Mouse (Mus musculus) midbrain, embryonic 16.5 days (tissue): ENCODE results near the gene Iqcd. TPM values are rescaled to one million over a fixed set of nuclear protein-coding genes. Genes with fewer than 3 reads are reported as not detected.

Experiments used
- ATAC-seq: fragments of 200-750 bp; cut with Nextera tagmentation; 2 replicates; pipeline ENCODE4 v1.8.0; 2017; ENCODE audit warnings: moderate TSS enrichment
- H3K27ac ChIP-seq: fragments of 300-500 bp; sonication (generic); 2 replicates; pipeline ENCODE4 v1.5.1; 2014; ENCODE audit warnings: mild to moderate bottlenecking, low read length, mixed read lengths
- H3K27me3 ChIP-seq: fragments of 300-500 bp; sonication (generic); 2 replicates; pipeline ENCODE4 v1.6.1; 2014; ENCODE audit warnings: low read depth, low read length, mixed read lengths; ENCODE audit not compliant: control insufficient read depth, insufficient read depth
- H3K36me3 ChIP-seq: fragments of 300-500 bp; sonication (generic); 2 replicates; pipeline ENCODE4 v1.6.1; 2014; ENCODE audit warnings: mild to moderate bottlenecking, low read length, moderate library complexity, mixed read lengths; ENCODE audit not compliant: control insufficient read depth, insufficient read depth
- H3K4me1 ChIP-seq: fragments of 300-500 bp; sonication (generic); 2 replicates; pipeline ENCODE4 v1.6.1; 2014; ENCODE audit warnings: mild to moderate bottlenecking, low read length, mixed read lengths; ENCODE audit not compliant: control insufficient read depth, insufficient read depth
- H3K4me2 ChIP-seq: fragments of 300-500 bp; sonication (generic); 2 replicates; pipeline ENCODE4 v1.6.1; 2014; ENCODE audit warnings: mild to moderate bottlenecking, low read length, mixed read lengths
- H3K4me3 ChIP-seq: fragments of 300-500 bp; sonication (generic); 2 replicates; pipeline ENCODE4 v1.5.1; 2014; ENCODE audit warnings: low read depth, mild to moderate bottlenecking, low read length, moderate library complexity, mixed read lengths
- H3K9ac ChIP-seq: fragments of 300-500 bp; sonication (generic); 2 replicates; pipeline ENCODE4 v1.6.1; 2014; ENCODE audit warnings: low read depth, low read length, mixed read lengths
- H3K9me3 ChIP-seq: fragments of 300-500 bp; sonication (generic); replicated peaks from 2 replicates; pipeline ENCODE4 v1.6.1; 2014; ENCODE audit warnings: mild to moderate bottlenecking, low read length, mixed read lengths; ENCODE audit not compliant: control insufficient read depth, poor library complexity, severe bottlenecking
- WGBS: fragments of 180-500 bp; shearing (Covaris S2); extraction: QIAGEN DNeasy Blood & Tissue Kit; methylation state at CpG from one replicate; pipeline ENCODE4 v1.1.7; 2014; 5-methylcytosine and 5-hydroxymethylcytosine counted together
- polyA plus RNA-seq: library from polyadenylated mRNA; unstranded; fragments of >200 nt; fragmentation: Nextera tagmentation; extraction: Ambion mirVana; gene quantifications from 2 replicates; pipeline ENCODE4 v1.2.1, GENCODE M21; 2015

Iqcd gene
- polyA plus RNA-seq: 2.0 and 2.1 TPM in 2 replicates

DNA sequence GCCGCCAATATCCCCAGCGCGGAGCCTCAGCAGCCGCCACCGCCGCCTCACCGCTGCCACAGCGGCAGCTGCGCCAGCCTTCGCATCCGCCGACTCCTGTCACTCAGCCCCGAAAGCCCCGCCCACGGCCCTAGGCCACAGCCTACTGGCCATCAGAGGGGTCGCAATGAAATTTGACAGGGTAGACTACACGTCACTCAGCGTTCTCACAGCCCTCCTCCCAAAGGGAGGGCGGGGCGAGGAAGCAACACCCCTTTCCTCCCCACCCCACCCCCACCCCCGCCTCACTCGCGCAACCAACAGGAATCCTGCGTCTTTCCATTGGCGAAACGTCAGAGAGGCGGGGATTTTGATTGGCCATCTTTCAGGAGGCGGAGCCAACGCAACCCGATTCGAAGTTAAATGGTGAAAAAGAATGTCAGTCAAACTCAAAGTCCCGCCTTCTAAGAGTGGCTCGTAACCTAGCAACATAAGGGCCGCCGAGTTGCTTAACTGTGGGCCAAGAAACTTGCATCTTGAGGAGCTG, at the start of gene Iqcd, which contains the start of gene Tpcn1:
Iqcd (plus strand) TSS at position 448 of the 526 bp plus-strand sequence.
Tpcn1 (minus strand) TSS at position 105 of the 526 bp plus-strand sequence.
- peak within 1 kb of the TSS; percentile 77 for H3K27ac ChIP-seq
- H3K4me2 ChIP-seq: peak within 1 kb of the TSS; percentile 99
- no peaks in the 10 kb centered on the region; the same call in 1 of the 2 replicates for H3K36me3 ChIP-seq
- peaks cover 12% of the 10 kb centered on the region for H3K4me1 ChIP-seq
- H3K9me3 ChIP-seq: no peaks in the 10 kb centered on the region
- H3K4me3 ChIP-seq: peak within 1 kb of the TSS; percentile 79
- no peaks in the 10 kb centered on the region for H3K27me3 ChIP-seq
- under 1% methylated on average over 34 of the region's 35 CpGs for WGBS
- H3K9ac ChIP-seq: peak within 1 kb of the TSS; percentile 92
- ATAC-seq: peak; percentile 97

DNA sequence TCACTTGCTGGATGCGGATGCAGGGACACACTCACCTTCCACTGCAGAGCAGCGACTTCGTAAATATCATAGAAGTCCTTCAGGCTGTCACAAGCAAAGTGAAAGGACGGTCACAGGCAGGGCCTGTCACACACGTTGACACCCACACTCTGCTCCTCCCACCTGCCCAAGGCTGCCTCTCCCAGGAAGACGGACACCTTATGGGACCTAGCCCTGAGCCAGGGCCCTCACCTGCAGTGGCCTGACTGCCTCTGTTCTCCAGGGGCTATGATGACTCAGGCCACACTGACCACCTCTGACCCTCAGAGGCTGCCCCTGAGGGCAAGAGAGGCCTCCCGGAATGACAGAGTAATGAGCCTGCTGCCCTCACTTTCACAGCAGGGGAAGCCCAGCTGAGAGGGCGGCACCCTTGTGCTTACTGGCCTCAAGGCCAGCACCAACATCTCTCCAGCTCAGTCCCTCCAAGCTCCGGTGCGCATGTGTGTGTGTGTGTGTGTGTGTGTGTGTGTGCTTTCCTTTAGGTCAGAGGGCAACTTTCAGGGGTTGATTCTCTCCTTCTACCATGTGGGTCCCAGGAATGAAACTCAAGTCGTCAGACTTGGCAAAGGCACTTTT, 40.5 kb upstream of the Iqcd start:
- Histone ChIP-seq H3K4me2 (no peak overlapping the region), H3K4me1 (no peaks in the 10 kb centered on the region), H3K27me3 (no peaks in the 10 kb centered on the region), H3K27ac (no peak overlapping the region), H3K9me3 (no peaks in the 10 kb centered on the region), H3K9ac (no peak overlapping the region), H3K36me3 (peaks cover 9% of the 10 kb centered on the region; the same call in 1 of the 2 replicates), H3K4me3 (no peak overlapping the region)
- 87% methylated on average over 11 of the region's 11 CpGs for WGBS
- no peak for ATAC-seq

DNA sequence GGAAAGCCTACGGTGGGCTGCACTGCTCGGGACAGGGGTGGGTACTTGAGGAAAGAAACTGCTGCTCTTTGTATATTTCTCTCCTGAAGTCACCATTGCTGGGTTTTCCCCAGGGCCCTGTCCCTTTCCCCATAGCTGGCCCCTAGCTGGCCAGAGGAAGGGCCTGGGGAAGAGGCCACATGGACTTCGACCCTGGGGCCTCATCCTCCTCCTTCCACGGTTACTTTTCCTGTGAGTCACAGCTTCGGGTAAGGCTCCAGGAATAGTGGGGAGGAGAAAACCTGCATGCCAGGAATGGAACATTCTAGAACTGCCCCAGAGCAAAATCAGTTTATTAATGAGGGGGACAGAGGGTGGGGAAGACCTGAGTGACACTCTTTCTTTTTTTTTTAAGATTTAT, 38.7 kb upstream of the Iqcd start:
- Histone ChIP-seq H3K4me3 (no peak overlapping the region), H3K9me3 (no peaks in the 10 kb centered on the region), H3K9ac (no peak overlapping the region), H3K27ac (no peak overlapping the region), H3K4me2 (no peak overlapping the region), H3K4me1 (no peaks in the 10 kb centered on the region), H3K27me3 (no peaks in the 10 kb centered on the region), H3K36me3 (peaks cover 10% of the 10 kb centered on the region; the same call in 1 of the 2 replicates)
- 89% methylated on average over 5 of the region's 5 CpGs for WGBS
- no peak for ATAC-seq

DNA sequence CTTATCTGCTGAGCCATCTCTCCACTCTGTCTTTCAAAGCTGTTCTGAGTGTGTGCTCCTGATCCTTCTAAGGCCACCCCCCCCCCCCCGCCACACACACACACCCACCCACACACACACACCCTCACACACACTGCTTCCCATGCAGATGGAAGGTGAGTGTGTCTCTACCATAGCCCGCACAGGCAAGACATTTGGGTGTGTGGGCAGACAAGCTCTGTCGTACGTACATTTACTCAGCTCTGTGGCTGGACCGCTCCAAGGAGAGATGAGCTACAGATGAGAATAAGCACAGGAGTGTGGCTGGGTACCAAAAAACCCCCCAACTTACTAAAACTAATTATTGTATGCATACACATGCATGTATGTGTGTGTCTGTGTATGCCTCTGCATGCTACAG, 38.1 kb upstream of the Iqcd start:
- H3K27ac ChIP-seq: no peak overlapping the region
- H3K9me3 ChIP-seq: no peaks in the 10 kb centered on the region
- no peak overlapping the region for H3K9ac ChIP-seq
- no peaks in the 10 kb centered on the region for H3K27me3 ChIP-seq
- no peak overlapping the region for H3K4me2 ChIP-seq
- no peak overlapping the region for H3K4me3 ChIP-seq
- H3K36me3 ChIP-seq: peaks cover 10% of the 10 kb centered on the region
- no peak for ATAC-seq
- WGBS: 99% methylated on average over 5 of the region's 5 CpGs
- H3K4me1 ChIP-seq: no peaks in the 10 kb centered on the region

DNA sequence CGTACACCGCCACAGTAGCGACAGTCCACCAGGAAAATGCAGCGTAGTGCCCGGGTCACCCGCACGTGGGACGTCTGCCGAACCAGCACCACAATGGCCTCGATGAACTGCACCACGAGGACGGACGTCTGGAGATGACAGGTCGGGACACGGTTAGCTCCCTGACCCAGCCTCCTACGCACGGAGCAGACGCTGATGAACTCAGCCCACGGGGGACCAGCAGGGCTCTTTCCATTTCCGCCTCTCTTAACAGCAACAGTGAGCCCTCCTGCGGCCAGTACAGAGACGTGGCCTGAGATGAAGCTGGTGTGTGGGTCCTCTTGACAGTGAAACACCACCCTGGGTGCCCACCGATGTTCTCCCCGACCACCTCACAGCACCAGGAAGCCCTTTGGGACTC, 32.9 kb upstream of the Iqcd start:
- Histone ChIP-seq H3K9ac (no peak overlapping the region), H3K27me3 (no peaks in the 10 kb centered on the region), H3K4me2 (no peak overlapping the region), H3K27ac (no peak overlapping the region), H3K4me1 (peaks cover 8% of the 10 kb centered on the region), H3K36me3 (peaks cover 12% of the 10 kb centered on the region), H3K9me3 (no peaks in the 10 kb centered on the region), H3K4me3 (no peak overlapping the region)
- ATAC-seq: no peak
- 86% methylated on average over 23 of the region's 24 CpGs for WGBS

DNA sequence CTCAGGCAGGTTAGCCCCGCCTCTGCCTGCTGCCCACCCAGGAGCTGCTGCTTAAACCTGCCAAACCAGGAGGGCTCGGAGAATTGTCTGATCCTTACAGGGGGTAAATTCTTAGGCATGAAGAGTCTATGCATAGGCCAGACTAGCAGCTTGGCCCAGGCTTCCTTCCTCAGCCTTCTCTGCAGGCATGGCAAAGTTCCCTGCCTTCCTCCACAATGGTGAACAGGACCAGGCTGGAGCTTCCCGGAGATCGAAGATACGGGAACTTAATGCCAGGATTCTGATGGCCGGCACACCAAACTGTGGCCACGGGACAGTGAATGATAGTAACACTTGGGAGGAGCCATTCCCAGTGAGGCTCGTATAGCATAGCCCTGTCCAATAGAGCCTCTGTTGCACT, 30.8 kb upstream of the Iqcd start:
- no peak overlapping the region for H3K4me2 ChIP-seq
- H3K27me3 ChIP-seq: no peaks in the 10 kb centered on the region
- H3K27ac ChIP-seq: no peak overlapping the region
- WGBS: 70% methylated on average over 8 of the region's 8 CpGs
- H3K9me3 ChIP-seq: no peaks in the 10 kb centered on the region
- peaks cover 5% of the 10 kb centered on the region for H3K36me3 ChIP-seq
- H3K4me3 ChIP-seq: no peak overlapping the region
- no peak overlapping the region for H3K9ac ChIP-seq
- peaks cover 12% of the 10 kb centered on the region for H3K4me1 ChIP-seq
- no peak for ATAC-seq

DNA sequence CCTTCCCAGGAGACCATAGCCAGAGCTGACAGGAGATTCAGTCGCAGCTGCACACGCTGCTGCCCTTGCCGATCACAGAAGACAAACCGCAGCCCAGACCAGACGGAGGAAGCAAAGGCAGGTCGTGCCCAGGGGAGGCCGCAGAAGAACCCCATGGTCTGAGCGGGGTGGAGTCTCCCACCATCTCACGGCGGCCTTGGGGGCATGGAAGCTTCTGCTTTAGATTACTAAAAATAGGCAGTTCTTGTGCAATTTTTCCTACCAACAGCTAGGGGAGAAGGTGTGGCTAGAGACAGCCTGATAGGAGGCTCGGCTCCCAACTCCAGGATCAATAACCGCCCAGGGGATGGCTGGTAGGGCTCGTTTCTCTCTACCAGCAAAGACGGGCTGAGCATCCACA, 30.1 kb upstream of the Iqcd start:
- Histone ChIP-seq H3K4me2 (no peak overlapping the region), H3K9ac (no peak overlapping the region), H3K27ac (no peak overlapping the region), H3K4me3 (no peak overlapping the region), H3K4me1 (peaks cover 14% of the 10 kb centered on the region), H3K27me3 (no peaks in the 10 kb centered on the region), H3K9me3 (no peaks in the 10 kb centered on the region), H3K36me3 (peaks cover 5% of the 10 kb centered on the region; the same call in 1 of the 2 replicates)
- ATAC-seq: no peak
- 72% methylated on average over 14 of the region's 14 CpGs for WGBS

DNA sequence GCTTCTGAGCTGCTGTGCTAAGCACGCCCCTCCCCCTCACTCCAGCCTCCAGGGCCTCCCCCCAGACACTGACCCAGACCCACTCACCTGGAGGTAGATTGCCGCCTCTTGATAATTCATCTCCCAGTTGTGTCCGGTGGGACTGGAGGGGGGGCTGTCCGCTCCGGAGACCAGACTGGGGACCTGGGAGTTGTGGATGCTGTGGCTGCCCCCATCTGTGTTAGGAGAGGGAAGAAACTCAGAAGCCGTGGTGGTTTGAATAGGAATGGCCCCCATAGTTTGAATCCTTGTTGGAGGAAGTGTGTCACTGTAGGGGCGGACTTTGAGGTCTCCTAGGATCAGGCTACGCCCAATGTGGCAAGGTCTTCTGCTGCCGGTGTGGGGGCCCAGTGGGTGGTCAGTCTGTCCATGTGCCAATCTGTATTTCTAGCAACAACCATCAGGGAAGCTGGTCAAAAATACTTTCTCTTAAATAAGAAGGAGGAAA, 28.6 kb upstream of the Iqcd start:
- H3K9me3 ChIP-seq: no peaks in the 10 kb centered on the region
- 0 out of 2 replicates have a peak overlapping the region, but pooled peaks have one; percentile 26 for H3K27ac ChIP-seq
- ATAC-seq: no peak
- no peak overlapping the region for H3K9ac ChIP-seq
- H3K4me3 ChIP-seq: no peak overlapping the region
- no peak overlapping the region for H3K4me2 ChIP-seq
- H3K27me3 ChIP-seq: no peaks in the 10 kb centered on the region
- peaks cover 20% of the 10 kb centered on the region for H3K4me1 ChIP-seq
- 64% methylated on average over 9 of the region's 9 CpGs for WGBS
- peaks cover 2% of the 10 kb centered on the region; the same call in 1 of the 2 replicates for H3K36me3 ChIP-seq
